Mouse (Mus musculus): ENCODE measurements around the gene Mbnl3. TPM values are rescaled to one million over a fixed set of nuclear protein-coding genes. Genes with fewer than 3 reads are reported as not detected.

Gene Mbnl3
- polyA plus RNA-seq, 1 experiment from 2014 or later: 18.5 TPM

Small RNA genes lying within 50 kb of the gene (microRNA-seq; reads per million reads assigned to microRNA genes)
- not detected for gene Gm23417

Other genes starting within 250 kb of the Mbnl3 start
- 20.3 and 23.3 TPM in 2 replicates for gene Rap2c, start 188.5 kb downstream of the Mbnl3 start, polyA plus RNA-seq (2015; fragmentation: Nextera tagmentation; extraction: Ambion mirVana)

All from lung, embryonic 16.5 days (tissue).